Mouse (Mus musculus): ENCODE data around the gene Car5a. TPM values are rescaled to one million over a fixed set of nuclear protein-coding genes. Genes with fewer than 3 reads are reported as not detected.

Gene Car5a
- polyA plus RNA-seq, 1 experiment from 2014 or later: 0.13 TPM

DNA sequence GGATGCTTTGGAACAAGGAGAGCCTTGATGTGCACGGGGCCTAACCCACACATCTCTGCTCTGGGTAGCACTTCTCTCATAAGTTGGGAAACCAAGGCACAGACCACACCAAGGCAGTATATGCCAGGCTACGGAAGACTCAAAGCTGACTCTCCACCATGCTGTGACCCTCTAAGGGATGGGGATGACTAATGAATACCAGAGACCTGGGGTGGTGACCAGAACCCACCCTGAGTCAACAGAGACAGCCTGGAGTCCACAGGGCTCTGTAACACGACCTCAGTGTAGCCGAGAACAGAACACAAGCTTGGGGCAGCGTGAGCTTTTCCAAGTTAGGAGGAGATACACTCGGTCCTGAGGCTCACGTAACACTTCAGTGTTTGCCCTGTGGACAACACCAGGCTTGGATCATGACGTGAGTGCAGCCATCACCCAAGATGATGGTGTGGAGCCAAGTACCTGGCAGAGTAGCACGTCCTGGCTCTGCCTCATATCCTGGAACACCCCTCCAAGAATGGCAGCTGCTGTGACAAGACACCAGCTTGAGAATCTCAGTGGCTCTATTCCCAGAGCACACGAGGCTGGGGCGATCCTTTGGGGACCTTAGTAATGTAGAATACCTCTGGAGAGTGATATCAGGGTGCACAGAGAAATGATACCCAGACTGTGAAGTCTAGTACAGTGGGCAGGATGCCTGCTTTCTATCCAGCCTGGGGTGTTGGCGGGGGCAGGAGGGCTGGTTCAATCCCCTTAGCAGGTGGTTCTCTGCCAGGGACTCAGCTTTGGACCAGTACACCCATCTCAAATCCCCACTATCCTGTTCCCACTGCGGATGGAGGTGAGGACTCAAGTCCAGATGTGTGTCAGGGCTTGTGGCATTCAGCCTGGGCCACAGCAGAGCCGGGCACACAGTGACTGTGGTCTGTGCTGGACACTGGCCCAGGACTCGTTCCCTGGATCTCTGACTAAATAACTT lies 54.6 kb downstream of the Car5a start:
- no peaks in the 10 kb centered on the region for H3K4me1 ChIP-seq
- ATAC-seq (ENCODE audit: insufficient number of reproducible peaks, low FRiP score, low TSS enrichment, low read depth): no peak

GRCm38 (mm10) chr8:121889317-121889716 lies 55.4 kb downstream of the Car5a start:
- Histone ChIP-seq H3K9me3 (replicated peaks) (no peaks in the 10 kb centered on the region), H3K27me3 (no peaks in the 10 kb centered on the region), H3K36me3 (peaks cover 38% of the 10 kb centered on the region), H3K4me1 (no peaks in the 10 kb centered on the region), H3K9ac (no peak overlapping the region), H3K4me3 (replicated peaks) (no peak overlapping the region), H3K4me2 (replicated peaks) (no peak overlapping the region), H3K27ac (replicated peaks) (no peak overlapping the region)
- WGBS: 90% methylated on average over 1 of the region's 1 CpGs
- ATAC-seq (ENCODE audit: insufficient number of reproducible peaks, low FRiP score, low TSS enrichment, low read depth): no peak

More for the DNA sequence above, 54.6 kb downstream of the Car5a start:
- H3K9ac ChIP-seq: no peak overlapping the region
- no peak overlapping the region for H3K4me3 ChIP-seq (replicated peaks)
- H3K27ac ChIP-seq (replicated peaks): no peak overlapping the region
- no peaks in the 10 kb centered on the region for H3K9me3 ChIP-seq (replicated peaks)
- peaks cover 31% of the 10 kb centered on the region for H3K36me3 ChIP-seq
- 76% methylated on average over 15 of the region's 15 CpGs for WGBS
- H3K4me2 ChIP-seq (replicated peaks): no peak overlapping the region
- H3K27me3 ChIP-seq: no peaks in the 10 kb centered on the region

- H3K4me2 ChIP-seq (replicated peaks): no peak overlapping the region
- no peak overlapping the region for H3K4me3 ChIP-seq (replicated peaks)
- no peaks in the 10 kb centered on the region for H3K9me3 ChIP-seq (replicated peaks)
- peaks cover 53% of the 10 kb centered on the region for H3K36me3 ChIP-seq
- 84% methylated on average over 1 of the region's 1 CpGs for WGBS
- H3K9ac ChIP-seq: no peak overlapping the region
- no peak overlapping the region for H3K27ac ChIP-seq (replicated peaks)
- no peak for ATAC-seq (ENCODE audit: insufficient number of reproducible peaks, low FRiP score, low TSS enrichment, low read depth)
- no peaks in the 10 kb centered on the region for H3K4me1 ChIP-seq
- no peaks in the 10 kb centered on the region for H3K27me3 ChIP-seq
Observed at GRCm38 (mm10) chr8:121887547-121887946, 57.2 kb downstream of the Car5a start.

DNA sequence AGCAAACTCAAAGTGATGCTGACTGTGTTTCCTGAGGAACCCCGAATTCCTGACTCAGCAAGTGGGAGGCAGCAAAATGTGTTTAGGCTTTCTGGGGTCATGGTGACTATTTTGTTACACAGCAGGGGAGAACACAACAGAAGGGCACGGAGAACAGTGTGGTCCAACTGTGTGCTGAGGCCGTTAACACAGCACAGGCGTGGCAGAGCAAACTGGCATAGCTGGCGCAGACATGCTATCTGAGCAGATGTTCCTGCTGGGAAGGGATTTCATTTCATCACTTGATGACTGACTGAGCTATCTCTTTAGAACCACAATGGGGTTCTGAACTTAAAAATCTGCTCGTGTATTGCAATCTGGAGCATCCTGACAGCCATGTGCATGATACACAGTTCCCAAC lies 59.3 kb downstream of the Car5a start:
- Histone ChIP-seq H3K9me3 (replicated peaks) (no peaks in the 10 kb centered on the region), H3K9ac (no peak overlapping the region), H3K4me3 (replicated peaks) (no peak overlapping the region), H3K4me1 (peaks cover 5% of the 10 kb centered on the region; the same call in 1 of the 2 replicates), H3K4me2 (replicated peaks) (no peak overlapping the region), H3K27me3 (no peaks in the 10 kb centered on the region), H3K27ac (replicated peaks) (no peak overlapping the region), H3K36me3 (peaks cover 58% of the 10 kb centered on the region)
- 88% methylated on average over 6 of the region's 6 CpGs for WGBS
- no peak for ATAC-seq (ENCODE audit: insufficient number of reproducible peaks, low FRiP score, low TSS enrichment, low read depth)

DNA sequence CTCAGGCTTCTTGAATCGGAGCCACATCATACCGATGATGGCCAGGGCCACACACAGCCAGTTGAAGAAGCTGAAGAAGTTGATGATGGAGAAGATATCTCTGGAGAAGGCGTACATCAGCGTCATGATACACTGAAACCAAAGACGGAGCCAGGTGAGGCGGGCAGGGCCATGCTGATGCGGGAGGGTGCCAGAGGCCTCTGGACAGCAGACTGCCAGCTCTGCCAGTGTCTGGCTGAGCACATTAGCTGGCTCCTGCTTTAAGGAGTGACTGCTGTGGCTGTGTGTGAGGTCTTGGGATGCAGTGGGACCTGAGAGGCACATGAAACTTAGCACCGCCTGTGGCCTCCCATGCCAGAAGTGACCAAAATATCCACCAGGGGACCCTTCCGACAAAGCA lies 59.7 kb downstream of the Car5a start:
- Histone ChIP-seq H3K9ac (no peak overlapping the region), H3K27ac (replicated peaks) (no peak overlapping the region), H3K4me1 (peaks cover 6% of the 10 kb centered on the region; the same call in 1 of the 2 replicates), H3K36me3 (peaks cover 58% of the 10 kb centered on the region), H3K9me3 (replicated peaks) (no peaks in the 10 kb centered on the region), H3K4me2 (replicated peaks) (no peak overlapping the region), H3K27me3 (no peaks in the 10 kb centered on the region), H3K4me3 (replicated peaks) (no peak overlapping the region)
- WGBS: 93% methylated on average over 9 of the region's 9 CpGs
- ATAC-seq (ENCODE audit: insufficient number of reproducible peaks, low FRiP score, low TSS enrichment, low read depth): no peak

DNA sequence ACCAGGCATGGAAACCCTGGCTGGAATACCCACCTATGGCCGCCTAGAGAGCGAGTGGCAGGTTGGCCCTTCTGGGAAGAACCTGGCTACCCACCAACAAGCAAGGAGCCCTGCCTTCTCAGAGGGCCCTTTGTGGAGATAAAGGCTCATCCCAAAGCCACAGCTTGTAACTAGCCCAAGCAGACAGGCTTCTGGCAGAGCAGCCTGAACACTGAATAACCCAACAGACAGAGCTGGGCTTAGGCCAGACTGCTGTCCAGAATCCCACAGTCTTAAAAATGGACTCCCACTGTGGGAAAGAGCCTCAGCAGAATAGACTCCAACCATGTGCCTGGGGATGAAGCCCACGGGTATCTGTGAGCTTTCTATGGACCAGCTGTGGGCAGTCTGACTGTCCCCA lies 60.5 kb downstream of the Car5a start:
- H3K9me3 ChIP-seq (replicated peaks): no peaks in the 10 kb centered on the region
- no peak overlapping the region for H3K9ac ChIP-seq
- H3K4me3 ChIP-seq (replicated peaks): no peak overlapping the region
- H3K4me1 ChIP-seq: peaks cover 6% of the 10 kb centered on the region; the same call in 1 of the 2 replicates
- WGBS: 76% methylated on average over 3 of the region's 3 CpGs
- H3K4me2 ChIP-seq (replicated peaks): no peak overlapping the region
- peaks cover 58% of the 10 kb centered on the region for H3K36me3 ChIP-seq
- H3K27me3 ChIP-seq: no peaks in the 10 kb centered on the region
- H3K27ac ChIP-seq (replicated peaks): no peak overlapping the region
- ATAC-seq (ENCODE audit: insufficient number of reproducible peaks, low FRiP score, low TSS enrichment, low read depth): no peak

DNA sequence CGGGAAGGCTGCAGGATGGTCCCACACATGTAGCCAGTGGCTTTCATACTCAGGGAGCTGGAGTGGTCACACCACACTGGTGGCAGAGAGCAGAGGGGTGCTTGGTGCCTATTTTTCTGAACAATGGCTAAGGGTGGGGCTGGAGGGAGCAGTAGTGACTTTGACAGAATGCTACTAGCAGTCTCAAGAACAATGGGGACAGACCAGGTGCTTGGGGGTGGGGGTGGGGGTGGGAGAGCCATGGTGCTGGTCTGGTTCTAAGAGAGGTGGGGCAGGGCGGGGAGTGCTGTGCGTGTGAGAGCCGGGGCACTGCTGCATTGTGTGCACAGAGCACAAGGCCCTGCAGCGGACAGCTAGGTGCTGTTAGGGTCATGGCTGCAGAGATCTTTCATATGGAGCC lies 62.8 kb downstream of the Car5a start:
- Histone ChIP-seq H3K4me1 (peaks cover 6% of the 10 kb centered on the region; the same call in 1 of the 2 replicates), H3K27me3 (no peaks in the 10 kb centered on the region), H3K9me3 (replicated peaks) (no peaks in the 10 kb centered on the region), H3K36me3 (peaks cover 44% of the 10 kb centered on the region), H3K27ac (replicated peaks) (no peak overlapping the region), H3K4me3 (replicated peaks) (no peak overlapping the region), H3K9ac (no peak overlapping the region), H3K4me2 (replicated peaks) (no peak overlapping the region)
- no peak for ATAC-seq (ENCODE audit: insufficient number of reproducible peaks, low FRiP score, low TSS enrichment, low read depth)
- 85% methylated on average over 5 of the region's 5 CpGs for WGBS

- H3K27ac ChIP-seq (replicated peaks): no peak overlapping the region
- H3K4me2 ChIP-seq (replicated peaks): no peak overlapping the region
- ATAC-seq (ENCODE audit: insufficient number of reproducible peaks, low FRiP score, low TSS enrichment, low read depth): no peak
- H3K4me3 ChIP-seq (replicated peaks): no peak overlapping the region
- peaks cover 7% of the 10 kb centered on the region; the same call in 1 of the 2 replicates for H3K4me1 ChIP-seq
- no peaks in the 10 kb centered on the region for H3K9me3 ChIP-seq (replicated peaks)
- H3K9ac ChIP-seq: no peak overlapping the region
- no peaks in the 10 kb centered on the region for H3K27me3 ChIP-seq
- WGBS: 13% methylated on average over 1 of the region's 1 CpGs
- H3K36me3 ChIP-seq: peaks cover 33% of the 10 kb centered on the region
Observed at GRCm38 (mm10) chr8:121880818-121881217, 63.9 kb downstream of the Car5a start.

- no peak for ATAC-seq (ENCODE audit: insufficient number of reproducible peaks, low FRiP score, low TSS enrichment, low read depth)
- no peak overlapping the region for H3K9ac ChIP-seq
- peaks cover 17% of the 10 kb centered on the region; the same call in 1 of the 2 replicates for H3K4me1 ChIP-seq
- H3K27me3 ChIP-seq: no peaks in the 10 kb centered on the region
- 85% methylated on average over 3 of the region's 3 CpGs for WGBS
- H3K27ac ChIP-seq (replicated peaks): no peak overlapping the region
- H3K4me3 ChIP-seq (replicated peaks): no peak overlapping the region
- peaks cover 23% of the 10 kb centered on the region for H3K36me3 ChIP-seq
- no peak overlapping the region for H3K4me2 ChIP-seq (replicated peaks)
- H3K9me3 ChIP-seq (replicated peaks): no peaks in the 10 kb centered on the region
Observed at GRCm38 (mm10) chr8:121879712-121880111, 65.0 kb downstream of the Car5a start.

DNA sequence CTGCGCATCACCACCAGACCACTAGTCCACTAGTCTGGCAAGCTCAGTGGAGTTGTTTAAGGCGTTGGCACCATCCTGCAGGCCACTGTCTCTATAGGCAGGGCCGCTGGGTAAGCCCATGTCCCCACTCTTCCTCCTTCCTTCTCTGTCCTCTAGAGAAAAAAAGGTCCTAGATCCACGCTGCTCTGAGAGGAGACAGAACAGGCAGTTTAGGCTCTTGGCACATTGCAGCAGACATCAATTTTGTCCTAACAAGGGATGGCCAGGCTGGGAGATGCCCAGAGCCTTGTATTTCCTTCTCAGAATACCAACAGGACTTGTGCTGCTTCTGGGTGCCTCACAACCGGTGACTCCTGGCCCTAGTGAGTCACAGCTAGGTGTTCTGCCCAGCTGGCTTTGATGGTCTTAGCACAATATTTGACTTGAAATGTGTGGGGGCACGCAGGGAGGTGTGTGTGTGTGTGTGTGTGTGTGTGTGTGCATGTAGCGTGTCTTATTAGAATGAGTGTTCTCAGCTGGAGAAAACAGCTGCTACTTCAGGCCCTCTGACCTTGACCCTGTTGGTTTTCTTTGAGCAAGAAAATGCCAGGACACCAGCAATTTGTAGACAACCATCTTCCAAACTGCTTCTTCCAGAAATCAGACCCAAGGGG lies 66.8 kb downstream of the Car5a start:
- Histone ChIP-seq H3K27me3 (no peaks in the 10 kb centered on the region), H3K27ac (replicated peaks) (no peak overlapping the region), H3K4me3 (replicated peaks) (no peak overlapping the region), H3K9ac (no peak overlapping the region), H3K36me3 (peaks cover 6% of the 10 kb centered on the region; the same call in 1 of the 2 replicates), H3K4me1 (peaks cover 26% of the 10 kb centered on the region), H3K9me3 (replicated peaks) (no peaks in the 10 kb centered on the region), H3K4me2 (replicated peaks) (no peak overlapping the region)
- WGBS: 85% methylated on average over 7 of the region's 7 CpGs
- ATAC-seq (ENCODE audit: insufficient number of reproducible peaks, low FRiP score, low TSS enrichment, low read depth): no peak

- H3K4me3 ChIP-seq (replicated peaks): no peak overlapping the region
- no peaks in the 10 kb centered on the region for H3K27me3 ChIP-seq
- no peak for ATAC-seq (ENCODE audit: insufficient number of reproducible peaks, low FRiP score, low TSS enrichment, low read depth)
- WGBS: 55% methylated on average over 5 of the region's 5 CpGs
- H3K36me3 ChIP-seq: 0 out of 2 replicates have a peak, but pooled peaks cover 6% of the 10 kb centered on the region
- no peaks in the 10 kb centered on the region for H3K9me3 ChIP-seq (replicated peaks)
- H3K9ac ChIP-seq: no peak overlapping the region
- no peak overlapping the region for H3K4me2 ChIP-seq (replicated peaks)
- peaks cover 33% of the 10 kb centered on the region for H3K4me1 ChIP-seq
- H3K27ac ChIP-seq (replicated peaks): no peak overlapping the region
Observed at GRCm38 (mm10) chr8:121877212-121877611, 67.5 kb downstream of the Car5a start.
